Mouse (Mus musculus): ENCODE results near the gene Polk. TPM values are rescaled to one million over a fixed set of nuclear protein-coding genes. Genes with fewer than 3 reads are reported as not detected.

The Polk gene
- total RNA-seq, 2 experiments from 2014 or later, result 44.0 to 47.0 TPM

- DNase-seq (ENCODE audit: low spot score in 2 of 2), result no peak
Observed at GRCm38 (mm10) chr13:96530064-96530463, 12.3 kb downstream of the Polk start.

- DNase-seq (ENCODE audit: low spot score in 2 of 2), result no peak
Observed at GRCm38 (mm10) chr13:96529542-96529941, 12.8 kb downstream of the Polk start.

GRCm38 (mm10) chr13:96528776-96529175, 13.6 kb downstream of the Polk start:
- no peak for DNase-seq (ENCODE audit: low spot score in 2 of 2)

- DNase-seq (ENCODE audit: low spot score in 2 of 2), result no peak
Observed at GRCm38 (mm10) chr13:96527856-96528255, 14.5 kb downstream of the Polk start.

GRCm38 (mm10) chr13:96527022-96527421, 15.4 kb downstream of the Polk start:
- no peak for DNase-seq (ENCODE audit: low spot score in 2 of 2)

- DNase-seq (ENCODE audit: low spot score in 2 of 2), result no peak
Observed at GRCm38 (mm10) chr13:96521294-96521693, 21.1 kb downstream of the Polk start.

- no peak for DNase-seq (ENCODE audit: low spot score in 2 of 2)
Observed at GRCm38 (mm10) chr13:96517335-96517734, 25.0 kb downstream of the Polk start.

- DNase-seq (ENCODE audit: low spot score in 2 of 2), result no peak
Observed at GRCm38 (mm10) chr13:96516249-96516648, 26.1 kb downstream of the Polk start.

- DNase-seq (ENCODE audit: low spot score in 2 of 2), result no peak
Observed at GRCm38 (mm10) chr13:96514154-96514942, 28.0 kb downstream of the Polk start.

GRCm38 (mm10) chr13:96511893-96512292, 30.5 kb downstream of the Polk start:
- no peak for DNase-seq (ENCODE audit: low spot score in 2 of 2)

- no peak for DNase-seq (ENCODE audit: low spot score in 2 of 2)
Observed at GRCm38 (mm10) chr13:96511262-96511661, 31.1 kb downstream of the Polk start.

- DNase-seq (ENCODE audit: low spot score in 2 of 2), result no peak
Observed at GRCm38 (mm10) chr13:96510635-96511034, 31.7 kb downstream of the Polk start.

- DNase-seq (ENCODE audit: low spot score in 2 of 2), result no peak
Observed at GRCm38 (mm10) chr13:96507541-96507940, 34.8 kb downstream of the Polk start.

GRCm38 (mm10) chr13:96506313-96506712, 36.1 kb downstream of the Polk start:
- DNase-seq (ENCODE audit: low spot score in 2 of 2), result no peak

GRCm38 (mm10) chr13:96505661-96506060, 36.7 kb downstream of the Polk start:
- no peak for DNase-seq (ENCODE audit: low spot score in 2 of 2)

- no peak for DNase-seq (ENCODE audit: low spot score in 2 of 2)
Observed at GRCm38 (mm10) chr13:96499891-96500290, 42.5 kb downstream of the Polk start.

- DNase-seq (ENCODE audit: low spot score in 2 of 2), result no peak
Observed at GRCm38 (mm10) chr13:96496630-96497029, 45.7 kb downstream of the Polk start.

GRCm38 (mm10) chr13:96490433-96490832, 51.9 kb downstream of the Polk start, which contains the start of gene Gm17622:
Gene Gm17622, plus strand, starts transcription at chr13:96490733.
- DNase-seq (ENCODE audit: low spot score in 2 of 2), result no peak

GRCm38 (mm10) chr13:96487968-96488367, 54.4 kb downstream of the Polk start:
- no peak for DNase-seq (ENCODE audit: low spot score in 2 of 2)

GRCm38 (mm10) chr13:96487230-96487629, 55.1 kb downstream of the Polk start:
- no peak for DNase-seq (ENCODE audit: low spot score in 2 of 2)

- DNase-seq (ENCODE audit: low spot score in 2 of 2), result no peak
Observed at GRCm38 (mm10) chr13:96478991-96479390, 63.4 kb downstream of the Polk start.

GRCm38 (mm10) chr13:96477226-96477625, 65.2 kb downstream of the Polk start:
- DNase-seq (ENCODE audit: low spot score in 2 of 2), result no peak

- DNase-seq (ENCODE audit: low spot score in 2 of 2), result no peak
Observed at GRCm38 (mm10) chr13:96470957-96471356, 71.4 kb downstream of the Polk start, which contains the start of gene Ankdd1b. Gene Ankdd1b, minus strand, starts transcription at chr13:96471198.

Data from adrenal gland, postnatal 4 days (tissue).